Mouse (Mus musculus) A20 (cell line): ENCODE measurements around the gene Cldn34b3.
"Not testable (repeated sequence)": the region's sequence is repeated elsewhere in the genome, so short reads cannot be mapped to it uniquely, and the experiment has no call there.

Experiments used
- DNase-seq: peaks from one replicate; pipeline ENCODE4 v3.0.0-alpha.2; 2011; ENCODE audit warnings: low read depth, low spot score

The Cldn34b3 gene

GRCm38 (mm10) chrX:76264004-76264403, at the start of gene Cldn34b3:
TSS of gene Cldn34b3 (plus strand) at chrX:76264304.
- DNase-seq: not testable (repeated sequence)
